Mouse (Mus musculus) megakaryocyte, embryonic 14.5 days (primary cell): ENCODE measurements around the gene Snx10.

ENCODE experiments used
- FLI1 ChIP-seq: IDR thresholded peaks from 2 replicates; pipeline ENCODE4 v1.6.1; 2012; ENCODE audit warnings: low read length, inconsistent platforms, mixed read lengths
- GATA1 ChIP-seq: IDR thresholded peaks from 3 replicates; pipeline ENCODE4 v1.6.1; 2012; ENCODE audit warnings: mixed read lengths, low read length, inconsistent platforms, borderline replicate concordance

GRCm38 (mm10) chr6:51543639-51544117 is 20.0 kb downstream of the Snx10 start:
- TF ChIP-seq GATA1 (no peak), FLI1 (no peak)
